Mouse (Mus musculus): ENCODE data around the gene Vps50. TPM values are rescaled to one million over a fixed set of nuclear protein-coding genes. Genes with fewer than 3 reads are reported as not detected.
A peak's percentile ranks its signal among the peaks of the same experiment; 100 is the strongest.
"Not testable (repeated sequence)": the region's sequence is repeated elsewhere in the genome, so short reads cannot be mapped to it uniquely, and the experiment has no call there.

Gene Vps50
- total RNA-seq (2022), result 10 to 100 TPM; 51.0 to 57.7 (median 54.3) TPM

GRCm38 (mm10) chr6:3498162-3498848 lies at the start of gene Vps50, which contains the start of gene Hepacam2:
Vps50 (plus strand) TSS chr6:3498382.
Hepacam2 (minus strand) TSS chr6:3498298.
- peak; percentile 89 to 94 for DNase-seq (ENCODE audit: low spot score in 2 of 2)

- DNase-seq (ENCODE audit: low spot score in 2 of 2), result no peak
Measured at GRCm38 (mm10) chr6:3454421-3454820, 43.8 kb upstream of the Vps50 start.

- DNase-seq (ENCODE audit: low spot score in 2 of 2), result no peak
Measured at GRCm38 (mm10) chr6:3455944-3456536, 42.1 kb upstream of the Vps50 start.

GRCm38 (mm10) chr6:3463026-3463425 lies 35.2 kb upstream of the Vps50 start:
- DNase-seq (ENCODE audit: low spot score in 2 of 2), result no peak

GRCm38 (mm10) chr6:3463594-3463993 lies 34.6 kb upstream of the Vps50 start:
- DNase-seq (ENCODE audit: low spot score in 2 of 2), result no peak

GRCm38 (mm10) chr6:3468627-3469026 lies 29.6 kb upstream of the Vps50 start:
- DNase-seq (ENCODE audit: low spot score in 2 of 2), result no peak

GRCm38 (mm10) chr6:3470706-3471105 lies 27.5 kb upstream of the Vps50 start:
- no peak for DNase-seq (ENCODE audit: low spot score in 2 of 2)

- DNase-seq (ENCODE audit: low spot score in 2 of 2), result no peak
Measured at GRCm38 (mm10) chr6:3476299-3476698, 21.9 kb upstream of the Vps50 start.

GRCm38 (mm10) chr6:3479853-3480252 lies 18.3 kb upstream of the Vps50 start:
- DNase-seq (ENCODE audit: low spot score in 2 of 2), result no peak

- DNase-seq (ENCODE audit: low spot score in 2 of 2), result no peak
Measured at GRCm38 (mm10) chr6:3481705-3482104, 16.5 kb upstream of the Vps50 start.

- no peak for DNase-seq (ENCODE audit: low spot score in 2 of 2)
Measured at GRCm38 (mm10) chr6:3485133-3485532, 13.0 kb upstream of the Vps50 start.

GRCm38 (mm10) chr6:3487355-3487754 lies 10.8 kb upstream of the Vps50 start:
- no peak for DNase-seq (ENCODE audit: low spot score in 2 of 2)

- no peak for DNase-seq (ENCODE audit: low spot score in 2 of 2)
Measured at GRCm38 (mm10) chr6:3494285-3494684, 3.9 kb upstream of the Vps50 start.

GRCm38 (mm10) chr6:3496210-3496609 lies 2.0 kb upstream of the Vps50 start:
- DNase-seq (ENCODE audit: low spot score in 2 of 2), result no peak

- no peak for DNase-seq (ENCODE audit: low spot score in 2 of 2)
Measured at GRCm38 (mm10) chr6:3500286-3500685, 2.1 kb downstream of the Vps50 start.

- no peak for DNase-seq (ENCODE audit: low spot score in 2 of 2)
Measured at GRCm38 (mm10) chr6:3505289-3505688, 7.1 kb downstream of the Vps50 start.

GRCm38 (mm10) chr6:3507078-3507477 lies 8.9 kb downstream of the Vps50 start:
- no peak for DNase-seq (ENCODE audit: low spot score in 2 of 2)

GRCm38 (mm10) chr6:3508151-3508550 lies 10.0 kb downstream of the Vps50 start:
- not testable (repeated sequence) for DNase-seq (ENCODE audit: low spot score in 2 of 2)

GRCm38 (mm10) chr6:3509782-3510181 lies 11.6 kb downstream of the Vps50 start:
- no peak for DNase-seq (ENCODE audit: low spot score in 2 of 2)

GRCm38 (mm10) chr6:3511116-3511515 lies 12.9 kb downstream of the Vps50 start:
- DNase-seq (ENCODE audit: low spot score in 2 of 2), result no peak

- DNase-seq (ENCODE audit: low spot score in 2 of 2), result no peak
Measured at GRCm38 (mm10) chr6:3511612-3512011, 13.4 kb downstream of the Vps50 start.

- peak; percentile 19 to 39 for DNase-seq (ENCODE audit: low spot score in 2 of 2)
Measured at GRCm38 (mm10) chr6:3512611-3513010, 14.4 kb downstream of the Vps50 start.

GRCm38 (mm10) chr6:3528198-3528597 lies 30.0 kb downstream of the Vps50 start:
- DNase-seq (ENCODE audit: low spot score in 2 of 2), result no peak

Measured in layer of hippocampus, adult 8-10 months (tissue).